Mouse (Mus musculus) left cerebral cortex, postnatal 25 days (tissue): ENCODE results near the gene Eif3g. TPM values are rescaled to one million over a fixed set of nuclear protein-coding genes. Genes with fewer than 3 reads are reported as not detected.
A peak's percentile ranks its signal among the peaks of the same experiment; 100 is the strongest.

ENCODE experiments used
- DNase-seq, 2 experiments: peaks; one replicate each; pipeline ENCODE4 v3.0.0; 2022; ENCODE audit warnings: low spot score in 2 of 2, mixed read lengths in 1 of 2
- intact Hi-C: fragments of 180-260 bp; cut with DNase I; formaldehyde crosslinking; loops from one replicate; pipeline ENCODE4 v1.15.1; 2025
- total RNA-seq, 2 experiments: library from RNA; stranded (reverse); gene quantifications; 2 replicates each; pipeline ENCODE4 v1.2.3; 2021

Eif3g gene
- total RNA-seq, 2 experiments from 2014 or later = 113 to 123 TPM

DNA sequence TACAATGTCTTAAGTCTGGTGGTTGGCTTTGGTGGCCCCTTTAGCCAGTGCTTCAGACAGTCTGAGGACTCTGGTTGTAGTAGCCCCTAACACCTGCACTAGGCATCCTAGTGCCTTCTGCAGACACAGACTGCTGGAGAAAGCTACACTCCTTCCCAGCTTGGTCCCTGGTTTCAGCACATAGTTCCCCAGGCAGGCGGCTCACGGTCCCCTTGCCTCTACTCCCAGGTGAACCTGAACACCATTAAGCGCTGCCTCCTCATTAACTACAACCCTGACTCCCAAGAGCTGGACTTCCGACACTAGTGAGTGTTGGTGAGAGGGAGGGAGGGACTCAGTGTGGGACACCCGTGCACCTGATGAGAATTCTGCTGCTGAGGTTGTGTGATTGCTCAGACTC is 8.0 kb downstream of the Eif3g start:
- no peak for DNase-seq
- intact Hi-C loops = no loop called here

DNA sequence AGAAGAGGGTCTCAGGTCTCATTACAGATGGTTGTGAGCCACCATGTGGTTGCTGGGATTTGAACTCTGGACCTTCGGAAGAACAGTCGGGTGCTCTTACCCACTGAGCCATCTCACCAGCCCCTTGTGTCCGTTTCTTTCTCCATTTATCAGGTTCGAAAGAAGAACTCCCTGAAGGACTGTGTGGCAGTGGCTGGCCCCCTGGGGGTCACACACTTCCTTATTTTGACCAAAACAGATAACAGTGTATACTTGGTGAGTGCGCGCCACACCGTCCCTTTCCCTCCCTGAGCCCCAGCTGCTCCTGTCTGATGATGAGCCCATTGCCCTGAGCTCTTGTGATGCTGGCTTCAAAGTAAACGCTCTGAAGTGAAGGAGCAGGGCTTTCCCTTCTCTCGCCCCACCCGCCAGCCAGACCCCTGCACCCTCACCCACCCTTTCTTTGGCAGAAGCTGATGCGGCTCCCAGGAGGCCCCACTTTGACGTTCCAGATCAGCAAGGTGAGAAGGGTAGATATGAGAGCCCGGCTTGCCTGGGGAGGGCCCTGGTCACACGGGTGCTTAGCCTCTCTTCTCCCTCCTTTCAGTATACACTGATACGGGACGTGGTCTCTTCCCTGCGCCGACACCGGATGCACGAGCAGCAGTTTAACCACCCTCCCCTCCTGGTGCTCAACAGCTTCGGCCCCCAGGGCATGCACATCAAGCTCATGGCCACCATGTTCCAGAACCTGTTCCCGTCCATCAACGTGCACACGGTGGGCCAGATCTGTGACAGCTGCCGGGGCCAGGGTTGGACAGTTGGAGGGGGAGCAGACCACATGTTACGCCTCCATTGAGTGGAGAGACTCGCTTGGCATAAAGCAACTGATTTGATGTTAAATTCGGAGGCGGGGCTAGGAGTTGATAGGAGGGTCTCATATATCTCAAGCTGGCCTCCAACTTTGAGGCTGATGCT is 9.0 kb downstream of the Eif3g start:
- intact Hi-C loops = no loop called here
- no peak for DNase-seq

DNA sequence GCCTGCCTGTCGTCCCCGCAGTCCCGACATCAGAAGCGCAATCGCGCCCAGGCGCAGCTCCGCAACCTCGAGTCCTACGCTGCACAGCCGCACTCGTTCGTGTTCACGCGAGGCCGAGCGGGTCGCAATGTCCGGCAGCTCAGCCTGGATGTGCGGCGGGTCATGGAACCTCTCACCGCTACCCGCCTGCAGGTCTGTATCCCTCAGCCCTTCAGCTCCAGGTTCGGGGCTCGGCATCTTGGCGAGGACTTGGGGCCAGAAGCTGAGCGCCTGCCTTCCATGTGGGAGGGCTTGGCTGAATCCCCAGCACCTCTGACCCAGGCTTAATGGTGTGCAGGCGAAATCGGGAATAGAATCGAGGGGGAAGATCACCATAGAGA is 10.0 kb downstream of the Eif3g start:
- DNase-seq = no peak
- intact Hi-C loops = no loop called here

DNA sequence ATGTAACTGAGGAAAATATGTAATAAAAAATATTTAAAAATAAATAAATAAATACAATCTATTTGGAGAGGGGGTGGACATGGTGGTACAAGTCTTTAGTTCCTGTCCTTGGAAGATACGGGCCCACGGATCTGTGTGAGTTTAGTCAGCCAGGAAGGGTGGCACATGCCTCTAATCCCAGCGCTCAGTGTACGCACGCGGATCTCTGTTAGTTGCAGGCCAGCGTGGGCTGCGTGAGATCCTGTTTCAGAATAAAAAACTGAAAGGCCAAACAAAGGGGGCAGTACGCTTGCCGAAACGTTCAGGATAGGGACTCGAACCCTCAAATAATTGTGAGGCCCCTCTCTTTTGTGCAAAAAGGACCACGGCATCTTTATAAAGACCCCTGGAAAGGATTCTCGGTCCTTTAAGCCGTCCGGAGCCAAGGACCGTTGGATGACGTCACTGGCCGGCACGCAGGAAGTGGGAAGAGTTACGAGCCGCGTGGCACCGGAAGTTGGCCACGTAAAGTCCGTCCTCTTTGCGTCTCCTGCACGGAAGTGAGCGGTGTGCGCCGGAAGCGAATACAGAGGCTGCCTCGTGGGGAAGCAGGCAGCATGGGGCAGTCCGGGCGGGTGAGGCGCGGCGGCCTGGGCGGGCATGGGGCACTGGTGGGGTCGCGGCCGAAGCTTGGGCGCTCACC is 10.6 kb downstream of the Eif3g start, which contains the start of gene Ppan:
Ppan (plus strand) TSS at position 472 of the 682 bp plus-strand sequence.
- DNase-seq = peak; percentile 97 to 98
- intact Hi-C loops = no loop called here

DNA sequence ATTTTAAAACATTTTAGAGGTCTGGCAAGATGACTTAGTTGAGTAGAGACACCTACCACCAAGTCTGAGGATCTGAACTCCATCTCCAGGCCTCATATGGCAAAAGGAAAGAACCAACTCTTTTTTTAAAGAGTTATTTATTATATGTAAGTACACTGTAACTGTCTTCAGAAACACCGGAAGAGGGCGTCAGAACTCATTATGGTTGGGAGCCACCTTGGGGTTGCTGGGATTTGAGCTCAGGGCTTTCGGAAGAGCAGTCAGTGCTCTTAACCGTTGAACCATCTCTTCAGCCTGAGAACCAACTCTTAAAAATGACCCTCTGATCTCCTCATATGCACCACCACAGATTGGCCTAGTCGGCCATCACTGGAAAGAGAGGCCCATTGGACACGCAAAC is 11.2 kb downstream of the Eif3g start:
- DNase-seq = no peak
- intact Hi-C loops = no loop called here

DNA sequence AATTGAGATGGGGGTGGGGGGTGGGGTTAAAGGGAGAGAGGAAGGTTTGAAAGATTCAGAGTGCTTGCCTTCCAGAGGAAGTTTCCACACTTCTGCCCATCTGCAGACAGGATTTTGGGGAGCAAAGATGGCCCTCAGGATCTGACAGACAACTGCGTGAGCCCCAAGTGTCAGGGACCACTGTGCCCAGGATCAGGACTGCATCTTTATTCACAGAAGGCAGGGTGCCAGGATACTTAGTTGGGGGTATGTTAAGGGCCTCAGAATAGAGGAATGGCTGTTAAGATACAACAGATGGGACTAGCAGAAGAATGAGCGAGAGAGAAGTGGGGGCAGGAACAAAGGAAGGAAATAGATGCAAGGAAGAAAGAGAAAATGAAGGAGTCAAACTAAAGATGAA is 11.9 kb downstream of the Eif3g start:
- intact Hi-C loops = loop anchor here (1.0 kb wide), 1 partner anchor 8 kb away; no protein-coding TSS in a partner anchor
- DNase-seq = no peak

DNA sequence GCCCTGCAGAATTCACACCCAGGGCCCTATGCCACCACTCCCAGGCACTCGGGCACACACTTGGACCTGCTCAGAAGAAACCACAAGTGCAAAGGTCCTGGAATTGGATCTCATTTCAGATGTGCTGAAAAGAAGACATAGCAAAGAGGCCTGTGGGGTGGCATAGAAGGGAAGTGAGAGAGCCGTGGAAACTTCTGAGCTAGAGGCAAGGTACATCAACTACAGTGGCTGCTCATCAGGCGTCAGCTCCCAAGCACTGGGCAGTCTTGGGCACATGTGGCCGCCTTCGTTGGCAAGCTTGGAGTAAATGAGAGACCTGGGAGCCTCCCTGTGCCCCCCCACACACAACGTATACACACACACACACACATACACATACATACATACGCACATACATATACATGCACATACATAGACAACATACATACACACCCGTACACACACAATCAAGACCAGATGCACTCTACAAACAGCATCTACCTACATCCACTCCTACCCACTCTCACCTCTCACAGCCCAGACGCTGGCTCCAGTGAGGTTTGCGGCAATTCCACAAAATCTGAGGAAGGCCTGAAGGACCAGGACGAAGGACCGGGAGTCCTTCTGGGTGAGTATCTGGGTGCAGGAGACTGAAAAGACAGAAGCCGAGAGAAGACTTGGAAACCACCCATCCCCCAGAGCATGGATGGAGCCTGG is 19.2 kb downstream of the Eif3g start, which contains the start of gene Angptl6:
Angptl6 (minus strand) TSS at position 631 of the 696 bp plus-strand sequence.
- intact Hi-C loops = no loop called here
- DNase-seq = no peak

DNA sequence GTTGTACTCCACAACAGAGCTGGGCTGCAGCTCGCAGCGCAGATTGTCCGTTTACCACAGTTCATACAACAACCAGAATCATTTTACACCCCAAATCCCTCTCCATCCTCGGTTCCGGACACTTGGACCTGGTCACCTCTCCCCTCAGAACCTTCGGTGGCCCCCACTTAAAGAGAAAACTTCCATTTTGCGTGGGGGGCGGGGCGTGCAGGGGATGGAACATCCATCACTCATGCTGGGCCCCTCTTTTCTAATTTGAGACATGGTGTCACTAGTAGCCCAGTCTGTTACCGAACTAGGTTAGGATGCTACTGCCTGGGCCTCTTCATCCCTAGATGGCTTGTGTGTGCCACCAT is 19.7 kb downstream of the Eif3g start:
- intact Hi-C loops = loop anchor here (1.0 kb wide), 1 partner anchor 8 kb away; no protein-coding TSS in a partner anchor
- no peak for DNase-seq

DNA sequence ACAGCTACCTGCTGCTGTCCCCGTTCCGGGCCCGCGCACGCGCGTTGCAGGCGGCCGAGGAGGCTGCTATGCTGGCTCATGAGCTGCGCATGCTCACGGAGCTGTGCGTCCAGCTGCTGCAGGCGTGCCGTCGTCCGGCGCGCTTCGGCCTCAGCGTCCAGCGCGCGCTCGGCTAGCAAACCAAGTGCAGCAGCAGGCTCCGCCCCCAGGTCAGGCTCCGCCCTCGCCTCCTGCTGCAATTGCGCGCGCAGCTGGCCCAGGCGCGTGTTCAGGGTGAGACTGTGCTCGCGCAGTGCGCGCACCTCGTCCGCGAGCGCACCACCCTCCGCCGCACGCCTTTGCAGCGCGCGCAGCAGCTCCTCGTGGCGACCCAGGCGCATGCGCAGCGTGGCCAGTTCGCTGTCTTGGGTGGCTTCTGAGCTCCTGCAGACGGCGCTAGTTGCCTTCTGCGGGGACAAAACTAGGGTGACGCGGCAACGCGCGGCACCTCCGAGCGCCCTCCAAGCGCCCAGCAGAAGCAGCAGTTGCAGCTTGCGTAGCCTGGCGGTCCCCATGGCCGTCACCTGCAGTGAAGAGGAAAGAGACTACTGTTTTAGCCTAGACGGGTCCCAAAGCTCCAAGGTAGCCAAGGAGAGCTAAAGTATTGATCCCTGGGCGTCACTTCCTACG is 20.2 kb downstream of the Eif3g start:
- intact Hi-C loops = loop anchor here (1.0 kb wide), 1 partner anchor 8 kb away; no protein-coding TSS in a partner anchor

DNA sequence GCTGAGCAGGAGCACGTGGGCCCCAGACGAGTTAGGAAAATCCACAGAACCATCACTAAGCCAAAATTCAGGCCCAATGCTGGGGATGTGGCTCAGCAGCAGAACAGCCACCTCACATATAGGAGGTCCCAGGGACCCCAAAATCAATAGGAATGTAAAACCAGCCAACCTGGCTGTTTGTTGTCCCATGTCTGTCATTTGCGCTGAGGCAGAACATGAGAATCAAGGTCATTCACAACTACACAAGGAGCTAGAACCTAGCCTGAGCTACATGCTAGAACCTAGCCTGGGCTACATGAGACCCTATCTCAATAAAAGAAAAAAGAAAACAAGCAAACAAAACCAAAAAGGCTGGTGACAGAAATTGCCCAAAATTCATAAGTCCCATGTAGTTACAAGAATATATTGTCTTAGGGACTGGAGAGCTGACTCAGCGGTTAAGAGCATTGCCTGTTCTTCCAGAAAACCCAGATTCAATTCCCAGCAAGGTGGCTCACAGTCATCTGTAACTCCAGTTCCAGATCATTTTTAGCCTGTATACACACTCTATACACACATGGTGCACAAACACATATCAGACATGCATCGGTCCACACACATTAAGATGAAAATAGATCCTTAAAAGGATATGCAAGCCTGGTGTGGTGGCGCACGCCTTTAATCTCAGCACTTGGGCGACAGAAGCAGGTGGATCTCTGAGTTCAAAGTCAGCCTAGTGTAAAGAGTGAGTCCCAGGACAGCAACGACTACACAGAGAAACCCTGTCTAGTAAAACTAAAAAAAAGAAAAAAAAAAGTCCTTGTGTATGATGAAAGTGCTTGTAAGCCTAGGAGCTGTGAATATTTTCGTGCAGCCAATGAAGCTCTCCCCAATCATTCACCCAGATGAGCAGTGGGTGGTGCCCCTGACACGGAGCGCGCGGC is 21.0 kb downstream of the Eif3g start:
- intact Hi-C loops = loop anchor here (1.0 kb wide), 1 partner anchor 9 kb away; no protein-coding TSS in a partner anchor
- DNase-seq = no peak

More for the DNA sequence above, 20.2 kb downstream of the Eif3g start:
- DNase-seq = peak; percentile 100

DNA sequence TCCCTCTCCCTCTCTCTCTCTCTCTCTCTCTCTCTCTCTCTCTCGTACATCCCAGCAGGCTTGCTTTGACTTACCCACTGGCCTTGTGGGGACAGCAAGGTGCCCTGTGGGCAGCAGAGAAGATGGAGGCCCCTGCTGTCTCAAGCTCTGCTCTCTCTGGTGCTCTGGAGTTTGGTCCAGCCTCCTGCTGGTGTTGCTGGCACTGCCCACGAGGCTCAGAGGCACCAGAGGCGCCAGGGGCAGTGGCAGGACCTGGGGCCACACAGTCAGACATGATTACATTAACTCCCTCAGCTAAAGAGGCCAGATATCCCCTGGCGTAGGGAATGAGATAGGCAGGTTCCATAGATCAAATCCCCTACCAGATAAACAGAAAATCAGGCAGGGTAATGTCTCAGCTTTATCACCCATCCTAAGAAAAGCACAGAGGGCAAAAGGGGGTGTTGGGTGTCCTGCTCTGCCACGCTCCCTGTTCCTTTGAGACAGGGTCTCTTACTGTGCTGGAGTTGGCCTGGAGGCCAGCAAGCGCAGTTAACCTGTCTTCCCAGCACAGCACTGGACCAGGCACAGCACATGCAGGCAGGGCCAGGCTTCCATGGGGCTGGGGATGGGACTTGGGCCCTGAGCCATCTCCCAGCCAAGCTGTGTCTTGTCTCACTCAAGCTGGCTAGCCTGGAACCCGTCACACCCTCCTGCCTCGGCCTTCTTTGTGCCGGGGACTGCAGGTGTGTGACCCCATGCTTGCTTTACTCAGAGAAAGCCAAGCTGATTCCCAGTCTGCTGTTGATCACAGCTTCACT is 21.9 kb downstream of the Eif3g start:
- no peak for DNase-seq
- intact Hi-C loops = no loop called here

DNA sequence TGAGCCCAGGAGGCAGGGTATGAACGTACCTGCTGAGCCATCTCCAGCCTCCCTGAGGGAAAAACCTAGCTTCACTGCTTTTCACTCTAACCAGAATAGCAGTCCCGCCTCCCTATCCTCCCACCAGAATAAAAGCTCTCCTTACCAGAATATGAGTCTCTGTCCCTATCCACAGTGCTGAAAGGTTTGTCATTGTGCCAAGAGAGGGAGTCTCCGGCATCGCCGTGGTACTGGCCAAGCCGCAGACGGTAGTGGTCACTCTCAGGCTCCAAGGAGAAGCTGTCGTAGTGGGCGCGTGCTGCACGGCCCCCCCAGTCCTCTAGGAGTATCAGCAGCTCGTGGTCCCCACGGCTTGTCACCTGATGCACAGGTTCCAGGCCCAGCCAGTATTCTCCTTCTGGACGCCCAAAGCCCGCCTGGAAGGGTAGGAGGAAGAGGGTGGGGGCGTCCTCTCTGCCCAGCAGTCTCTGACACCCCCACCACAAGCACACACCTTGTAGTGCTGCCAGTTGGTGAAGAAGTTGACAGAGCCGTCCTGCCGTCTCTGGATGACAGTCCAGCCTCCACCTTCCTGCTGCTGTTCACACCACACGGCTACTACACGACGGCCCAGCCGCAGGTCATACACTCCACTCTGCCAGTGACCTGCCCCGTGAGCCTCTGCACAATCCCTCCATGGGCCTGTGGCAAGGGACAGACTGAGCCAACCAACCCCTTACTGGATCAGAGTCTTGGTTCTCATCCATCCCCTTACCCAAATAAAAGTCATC is 23.2 kb downstream of the Eif3g start:
- intact Hi-C loops = no loop called here
- peak; percentile 53 to 86 for DNase-seq

DNA sequence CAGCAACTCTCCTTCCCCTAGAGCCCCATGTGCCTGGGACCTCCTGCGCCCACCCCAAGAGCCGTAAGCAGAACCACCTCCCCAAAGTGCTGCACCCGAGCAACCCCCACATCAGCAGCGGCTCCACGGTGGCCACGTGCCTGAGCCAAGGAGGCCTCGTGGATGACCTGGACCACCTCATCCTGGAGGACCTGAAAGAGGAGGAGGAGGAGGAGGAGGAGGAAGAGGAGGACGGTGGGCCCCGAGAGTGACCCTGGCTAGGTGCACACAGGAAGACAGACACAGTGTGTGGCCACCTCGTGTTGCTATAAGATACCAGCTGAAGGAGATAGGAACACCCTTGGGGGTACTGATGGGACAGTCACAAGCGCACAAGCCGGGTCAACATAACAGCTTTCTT is 24.9 kb downstream of the Eif3g start:
- intact Hi-C loops = no loop called here
- no peak for DNase-seq

DNA sequence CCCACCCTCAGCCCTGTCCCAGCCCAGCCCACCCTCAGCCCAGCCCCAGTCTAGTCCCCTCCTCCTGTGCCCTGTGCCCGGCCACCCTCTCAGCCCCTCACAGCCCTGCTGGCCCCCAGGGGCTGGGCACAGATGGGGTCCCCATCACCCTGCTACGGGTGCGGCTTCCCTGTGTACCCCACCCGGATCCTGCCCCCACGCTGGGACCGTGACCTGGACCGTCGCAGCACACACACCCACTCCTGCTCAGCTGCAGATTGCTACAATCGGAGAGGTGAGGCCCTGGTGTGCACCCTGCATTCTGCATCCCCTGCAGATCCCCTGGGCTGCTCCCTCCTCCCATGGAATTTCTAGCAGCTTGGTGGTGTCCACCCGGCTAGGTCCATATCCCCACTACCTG is 25.4 kb downstream of the Eif3g start:
- intact Hi-C loops = no loop called here
- DNase-seq = no peak

DNA sequence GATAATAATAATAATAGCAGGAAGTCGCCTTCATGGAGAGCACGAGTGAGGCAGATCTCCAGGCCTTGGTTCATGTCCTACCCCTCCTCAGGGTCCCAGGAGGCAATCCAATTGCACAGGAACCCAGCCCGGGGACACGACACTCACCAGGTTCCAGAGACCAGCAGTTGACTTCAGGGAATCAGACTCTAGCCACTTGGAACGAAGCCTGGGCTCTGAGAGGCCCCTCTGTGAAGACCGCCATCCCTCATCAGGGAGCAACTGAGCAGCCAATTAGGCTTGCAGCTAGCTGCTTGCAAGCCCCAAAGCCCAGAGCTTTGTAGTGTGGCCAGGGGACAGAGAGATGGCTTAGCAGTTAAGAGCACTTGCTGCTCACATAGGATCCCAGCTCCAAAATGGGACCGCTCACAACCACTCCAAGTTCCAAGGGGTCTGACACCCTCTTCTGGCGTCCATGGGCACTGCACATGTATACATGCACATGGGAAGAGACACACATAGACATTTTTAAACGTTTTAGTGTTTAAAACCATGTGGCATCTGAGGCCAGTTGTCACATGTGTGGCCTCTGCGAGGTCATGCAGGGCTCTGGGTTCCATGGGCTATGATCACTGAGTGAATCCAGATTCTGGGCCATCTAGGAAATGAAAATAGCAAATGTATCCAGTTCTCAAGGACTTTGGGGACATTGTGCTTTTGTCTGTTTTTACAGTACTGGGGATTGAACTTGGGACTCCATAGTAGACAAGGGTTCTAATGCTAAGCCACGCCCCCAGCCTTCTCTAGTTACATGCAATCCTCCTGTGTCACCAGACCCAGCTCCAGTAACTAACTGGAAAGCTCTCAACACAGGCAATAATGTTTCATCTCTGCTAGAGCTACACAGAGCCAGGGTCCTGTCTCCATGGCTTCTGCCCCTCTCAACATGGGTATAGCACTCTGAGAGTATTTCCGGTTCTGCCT is 27.9 kb downstream of the Eif3g start:
- DNase-seq = no peak
- intact Hi-C loops = no loop called here

DNA sequence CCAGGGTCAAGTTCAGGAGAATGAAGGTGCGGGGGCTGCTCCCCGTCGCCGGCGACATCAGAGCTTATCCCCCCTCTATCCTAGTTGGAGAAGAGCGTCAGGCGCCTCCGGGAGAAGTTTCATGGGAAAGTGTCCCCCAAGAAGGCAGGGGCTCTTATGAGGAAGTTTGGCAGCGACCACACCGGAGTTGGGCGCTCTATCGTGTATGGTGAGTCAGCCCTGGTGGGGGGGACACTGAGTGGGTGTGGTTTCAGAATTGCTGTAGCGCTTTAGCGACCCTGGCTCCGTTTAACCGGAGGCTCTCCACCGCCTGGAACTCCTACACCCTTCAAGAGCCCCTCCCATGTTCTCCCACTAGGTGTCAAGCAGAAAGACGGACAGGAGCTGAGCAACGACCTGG is 29.2 kb downstream of the Eif3g start:
- intact Hi-C loops = loop anchor here (10.0 kb wide), 1 partner anchor 214 kb away; the partner anchor contains the start of gene Pin1
- DNase-seq = peak in 1 of 2 experiments; percentile 43
